Mouse (Mus musculus) neural tube, embryonic 13.5 days (tissue): Measurements from ENCODE around the gene Slc25a30. TPM values are rescaled to one million over a fixed set of nuclear protein-coding genes. Genes with fewer than 3 reads are reported as not detected.
"Not testable (repeated sequence)": the region's sequence is repeated elsewhere in the genome, so short reads cannot be mapped to it uniquely, and the experiment has no call there.

Experiments
- ATAC-seq: fragments of 200-750 bp; cut with Nextera tagmentation; 2 replicates; pipeline ENCODE4 v1.8.0; 2017; ENCODE audit warnings: low read depth, mild to moderate bottlenecking, moderate TSS enrichment, moderate library complexity
- H3K27ac ChIP-seq: fragments of 300-500 bp; sonication (generic); replicated peaks from 2 replicates; pipeline ENCODE4 v1.5.1; 2015; ENCODE audit warnings: moderate library complexity, mild to moderate bottlenecking, inconsistent platforms
- H3K27me3 ChIP-seq: fragments of 300-500 bp; sonication (generic); 2 replicates; pipeline ENCODE4 v1.6.1; 2015; ENCODE audit warnings: mild to moderate bottlenecking, inconsistent platforms
- H3K36me3 ChIP-seq: fragments of 300-500 bp; sonication (generic); 2 replicates; pipeline ENCODE4 v1.6.1; 2015; ENCODE audit warnings: mild to moderate bottlenecking, inconsistent platforms
- H3K4me1 ChIP-seq: fragments of 300-500 bp; sonication (generic); replicated peaks from 2 replicates; pipeline ENCODE4 v1.6.1; 2015; ENCODE audit warnings: inconsistent platforms
- H3K4me2 ChIP-seq: fragments of 300-500 bp; sonication (generic); 2 replicates; pipeline ENCODE4 v1.6.1; 2015; ENCODE audit warnings: inconsistent platforms, mild to moderate bottlenecking, moderate library complexity
- H3K4me3 ChIP-seq: fragments of 300-500 bp; sonication (generic); 2 replicates; pipeline ENCODE4 v1.5.1; 2015; ENCODE audit warnings: mild to moderate bottlenecking, inconsistent platforms
- H3K9ac ChIP-seq: fragments of 300-500 bp; sonication (generic); 2 replicates; pipeline ENCODE4 v1.6.1; 2015; ENCODE audit warnings: moderate library complexity, mild to moderate bottlenecking, inconsistent platforms
- H3K9me3 ChIP-seq: fragments of 300-500 bp; sonication (generic); 2 replicates; pipeline ENCODE4 v1.6.1; 2016; ENCODE audit warnings: inconsistent platforms
- WGBS: fragments of 180-500 bp; shearing (Covaris S2); methylation state at CpG from one replicate; pipeline ENCODE4 v1.1.7; 2015; 5-methylcytosine and 5-hydroxymethylcytosine counted together
- polyA plus RNA-seq: library from polyadenylated mRNA; unstranded; fragments of >200 nt; fragmentation: Nextera tagmentation; extraction: Ambion mirVana; gene quantifications from 2 replicates; pipeline ENCODE4 v1.2.1, GENCODE M21; 2015

The Slc25a30 gene
- polyA plus RNA-seq, result 8.5 and 10.2 TPM in 2 replicates

- Histone ChIP-seq H3K27ac (peak within 1 kb of the TSS; percentile 96), H3K4me1 (peaks cover 8% of the 10 kb centered on the region), H3K27me3 (peaks cover 22% of the 10 kb centered on the region), H3K4me2 (peak within 1 kb of the TSS; percentile 68), H3K9me3 (no peaks in the 10 kb centered on the region), H3K9ac (peak within 1 kb of the TSS; percentile 87), H3K36me3 (0 out of 2 replicates have a peak, but pooled peaks cover 2% of the 10 kb centered on the region), H3K4me3 (peak within 1 kb of the TSS; percentile 75)
- peak; percentile 98 for ATAC-seq
- WGBS, result 6% methylated on average over 51 of the region's 51 CpGs
Observed at GRCm38 (mm10) chr14:75786868-75787793, at the start of gene Slc25a30. TSS of gene Slc25a30 (minus strand) at chr14:75787037.

GRCm38 (mm10) chr14:75836579-75836978 is 49.7 kb upstream of the Slc25a30 start:
- Histone ChIP-seq H3K9ac (no peak overlapping the region), H3K4me3 (no peak overlapping the region), H3K27ac (no peak overlapping the region), H3K36me3 (no peaks in the 10 kb centered on the region), H3K9me3 (no peaks in the 10 kb centered on the region), H3K27me3 (no peaks in the 10 kb centered on the region), H3K4me1 (peaks cover 25% of the 10 kb centered on the region), H3K4me2 (no peak overlapping the region)
- 96% methylated on average over 3 of the region's 3 CpGs for WGBS
- no peak for ATAC-seq

- ATAC-seq, result peak; percentile 25
- under 1% methylated on average over 16 of the region's 16 CpGs for WGBS
- Histone ChIP-seq H3K27me3 (no peaks in the 10 kb centered on the region), H3K36me3 (no peaks in the 10 kb centered on the region), H3K27ac (peak overlapping the region; percentile 85), H3K4me2 (peak overlapping the region; percentile 72), H3K4me1 (peaks cover 25% of the 10 kb centered on the region), H3K4me3 (peak overlapping the region; percentile 41), H3K9ac (peak overlapping the region; percentile 72), H3K9me3 (no peaks in the 10 kb centered on the region)
Observed at GRCm38 (mm10) chr14:75834739-75835381, 48.0 kb upstream of the Slc25a30 start.

GRCm38 (mm10) chr14:75834251-75834738 is 47.5 kb upstream of the Slc25a30 start:
- no peaks in the 10 kb centered on the region for H3K27me3 ChIP-seq
- ATAC-seq, result peak; percentile 80
- H3K27ac ChIP-seq, result peak overlapping the region; percentile 85
- H3K4me2 ChIP-seq, result peak overlapping the region; percentile 72
- no peaks in the 10 kb centered on the region for H3K36me3 ChIP-seq
- under 1% methylated on average over 10 of the region's 10 CpGs for WGBS
- H3K9me3 ChIP-seq, result no peaks in the 10 kb centered on the region
- H3K4me3 ChIP-seq, result peak overlapping the region; percentile 41
- H3K9ac ChIP-seq, result peak overlapping the region; percentile 72
- peaks cover 25% of the 10 kb centered on the region for H3K4me1 ChIP-seq

GRCm38 (mm10) chr14:75833546-75834250 is 46.9 kb upstream of the Slc25a30 start:
- Histone ChIP-seq H3K9me3 (no peaks in the 10 kb centered on the region), H3K27me3 (peaks cover 3% of the 10 kb centered on the region; the same call in 1 of the 2 replicates), H3K27ac (peak overlapping the region; percentile 85), H3K9ac (peak overlapping the region; percentile 72), H3K4me1 (peaks cover 31% of the 10 kb centered on the region), H3K4me2 (peak overlapping the region; percentile 72), H3K36me3 (no peaks in the 10 kb centered on the region), H3K4me3 (peak overlapping the region; percentile 41)
- peak; percentile 24 for ATAC-seq
- 15% methylated on average over 12 of the region's 12 CpGs for WGBS

- WGBS, result 30% methylated on average over 4 of the region's 4 CpGs
- Histone ChIP-seq H3K4me1 (peaks cover 37% of the 10 kb centered on the region), H3K9me3 (no peaks in the 10 kb centered on the region)
Observed at GRCm38 (mm10) chr14:75832982-75833381, 46.1 kb upstream of the Slc25a30 start.

GRCm38 (mm10) chr14:75832031-75832430 is 45.2 kb upstream of the Slc25a30 start:
- H3K36me3 ChIP-seq, result no peaks in the 10 kb centered on the region
- H3K4me3 ChIP-seq, result no peak overlapping the region
- peaks cover 37% of the 10 kb centered on the region for H3K4me1 ChIP-seq
- ATAC-seq, result no peak
- WGBS, result 97% methylated on average over 2 of the region's 2 CpGs
- H3K9ac ChIP-seq, result no peak overlapping the region
- H3K27me3 ChIP-seq, result peaks cover 20% of the 10 kb centered on the region
- H3K27ac ChIP-seq, result no peak overlapping the region
- no peak overlapping the region for H3K4me2 ChIP-seq
- no peaks in the 10 kb centered on the region for H3K9me3 ChIP-seq

More at GRCm38 (mm10) chr14:75832982-75833381, 46.1 kb upstream of the Slc25a30 start:
- Histone ChIP-seq H3K4me3 (no peak overlapping the region), H3K4me2 (peak overlapping the region; percentile 72), H3K27ac (no peak overlapping the region), H3K27me3 (peaks cover 10% of the 10 kb centered on the region), H3K36me3 (no peaks in the 10 kb centered on the region), H3K9ac (no peak overlapping the region)
- no peak for ATAC-seq

GRCm38 (mm10) chr14:75829817-75830216 is 43.0 kb upstream of the Slc25a30 start:
- Histone ChIP-seq H3K4me1 (peaks cover 29% of the 10 kb centered on the region), H3K27me3 (peaks cover 20% of the 10 kb centered on the region)
- not testable (repeated sequence) for H3K36me3 ChIP-seq, H3K27ac ChIP-seq, H3K4me3 ChIP-seq, H3K4me2 ChIP-seq, H3K9me3 ChIP-seq, H3K9ac ChIP-seq, ATAC-seq
- 65% methylated on average over 14 of the region's 14 CpGs for WGBS

GRCm38 (mm10) chr14:75828866-75829806 is 42.3 kb upstream of the Slc25a30 start:
- Histone ChIP-seq H3K9me3 (no peaks in the 10 kb centered on the region), H3K36me3 (no peaks in the 10 kb centered on the region), H3K4me2 (peak overlapping the region; percentile 60), H3K27me3 (peaks cover 20% of the 10 kb centered on the region), H3K4me1 (peaks cover 22% of the 10 kb centered on the region), H3K4me3 (peak overlapping the region; percentile 34), H3K27ac (no peak overlapping the region), H3K9ac (peak overlapping the region; percentile 32)
- peak; percentile 61; the same call in 1 of the 2 replicates for ATAC-seq
- 5% methylated on average over 32 of the region's 32 CpGs for WGBS

- peaks cover 20% of the 10 kb centered on the region for H3K27me3 ChIP-seq
- H3K9ac ChIP-seq, result no peak overlapping the region
- H3K4me2 ChIP-seq, result peak overlapping the region; percentile 60
- H3K4me3 ChIP-seq, result no peak overlapping the region
- H3K9me3 ChIP-seq, result no peaks in the 10 kb centered on the region
- no peaks in the 10 kb centered on the region for H3K36me3 ChIP-seq
- H3K4me1 ChIP-seq, result peaks cover 13% of the 10 kb centered on the region
- 39% methylated on average over 11 of the region's 11 CpGs for WGBS
- H3K27ac ChIP-seq, result no peak overlapping the region
- ATAC-seq, result no peak
Observed at GRCm38 (mm10) chr14:75828221-75828620, 41.4 kb upstream of the Slc25a30 start.
